Comparison of ENCODE assay signal across 8 mouse cellular contexts in genomic region chr16:7927756-7928155, GRCm38 (mm10).
A peak's percentile ranks its signal among the peaks of the same experiment; 100 is the strongest.
DNase-seq lines count a peak whose midpoint lies in the region; ATAC-seq lines count a peak whose summit lies in the region.

No protein-coding gene starts in this region.

- DNase-seq in adrenal gland, postnatal 14 days = peak; percentile 13
- no peak for DNase-seq in adrenal gland, adult 2 months
- DNase-seq in kidney, postnatal 25 days = peak; percentile 13 to 39
- no peak for DNase-seq in kidney, adult 8-10 months
- peak; percentile 48 for DNase-seq in ZHBTc4 (ENCODE audit: low read depth, low spot score)
- DNase-seq in kidney, postnatal 4 days = peak; percentile 51 to 61
- no peak for DNase-seq in neural tube, embryonic 10.5 days (ENCODE audit: extremely low spot score, low spot score)

- ATAC-seq in megakaryocyte-erythroid progenitor cell, adult 5-6 weeks (replicated peaks; ENCODE audit: low FRiP score, low TSS enrichment, poor library complexity, severe bottlenecking) = no peak

Comparison
In these comparisons a context has a peak if more than half of its experiments do, and no peak if none do; other contexts are left out.
1. DNase-seq: peak in adrenal gland, postnatal 14 days (single experiment), kidney, postnatal 25 days (2 of 2), ZHBTc4 (single experiment) and kidney, postnatal 4 days (2 of 2); none in adrenal gland, adult 2 months (single experiment), kidney, adult 8-10 months (0 of 2) and neural tube, embryonic 10.5 days (single experiment).